9 mouse cellular contexts compared by ENCODE assay signal in genomic region chr2:92006983-92007921, GRCm38 (mm10). TPM values are rescaled to one million over a fixed set of nuclear protein-coding genes. Genes with fewer than 3 reads are reported as not detected.
DNase-seq lines count a peak whose midpoint lies in the region; ATAC-seq lines count a peak whose summit lies in the region.
"Had no signal": no experiment of that assay in that cellular context is flagged by ENCODE, and none has a peak within 500 bp of the region (broad histone marks: within the 10 kb centered on the region; RNA-seq: fewer than 3 reads in every experiment).

No protein-coding gene starts in this region.

- ATAC-seq in forebrain, embryonic 12.5 days (ENCODE audit: low FRiP score) = no peak
- ATAC-seq in midbrain, embryonic 12.5 days (ENCODE audit: low FRiP score, low read depth) = no peak

- peak overlapping the region; percentile 96 for H3K4me2 ChIP-seq in forebrain, embryonic 12.5 days
- peak overlapping the region; percentile 96 for H3K4me2 ChIP-seq in midbrain, embryonic 12.5 days (replicated peaks)

- peak overlapping the region; percentile 43 for H3K4me3 ChIP-seq in brown adipose tissue, adult 24 weeks (ENCODE audit: insufficient read depth, low read depth, low read length)
- H3K4me3 ChIP-seq in forebrain, embryonic 12.5 days (replicated peaks) = peak overlapping the region; percentile 53
- peak overlapping the region; percentile 59 for H3K4me3 ChIP-seq in midbrain, embryonic 12.5 days

- intact Hi-C loops in heart, postnatal 14 days (cut with DNase I) = loop anchor here (5.0 kb wide), 1 partner anchor 50 kb away; no protein-coding TSS in a partner anchor
- intact Hi-C loops in left cerebral cortex, postnatal 4 days (cut with DNase I) = loop anchor here (2.0 kb wide), 1 partner anchor 50 kb away; no protein-coding TSS in a partner anchor

- DNase-seq in kidney, adult 18-20 months = peak; percentile 26
- DNase-seq in kidney, adult 9 months = no peak
- DNase-seq in heart, postnatal 14 days = peak; percentile 73 to 80
- DNase-seq in left cerebral cortex, postnatal 4 days = peak; percentile 81
- peak; percentile 86 for DNase-seq in testis, postnatal 10 days (ENCODE audit: low spot score)

- H3K9ac ChIP-seq in forebrain, embryonic 12.5 days = peak overlapping the region; percentile 66
- peak overlapping the region; percentile 50 for H3K9ac ChIP-seq in midbrain, embryonic 12.5 days (replicated peaks)

- H3K36me3 ChIP-seq in forebrain, embryonic 12.5 days (replicated peaks) = no peaks in the 10 kb centered on the region
- no peaks in the 10 kb centered on the region for H3K36me3 ChIP-seq in midbrain, embryonic 12.5 days

- peaks cover 11% of the 10 kb centered on the region for H3K4me1 ChIP-seq in brown adipose tissue, adult 24 weeks (ENCODE audit: control insufficient read depth, insufficient read depth, insufficient read length, low read length)
- peaks cover 18% of the 10 kb centered on the region for H3K4me1 ChIP-seq in forebrain, embryonic 12.5 days
- H3K4me1 ChIP-seq in midbrain, embryonic 12.5 days = peaks cover 16% of the 10 kb centered on the region

- peaks cover 40% of the 10 kb centered on the region for H3K27me3 ChIP-seq in forebrain, embryonic 12.5 days
- H3K27me3 ChIP-seq in midbrain, embryonic 12.5 days = peaks cover 47% of the 10 kb centered on the region
- H3K27me3 ChIP-seq: Patski had no signal

- H3K9me3 ChIP-seq in forebrain, embryonic 12.5 days = no peaks in the 10 kb centered on the region
- no peaks in the 10 kb centered on the region for H3K9me3 ChIP-seq in midbrain, embryonic 12.5 days

- under 1% methylated on average over 28 of the region's 28 CpGs for WGBS in forebrain, embryonic 12.5 days
- WGBS in midbrain, embryonic 12.5 days = 1% methylated on average over 28 of the region's 28 CpGs

- no peak overlapping the region for H3K27ac ChIP-seq in brown adipose tissue, adult 24 weeks (replicated peaks; ENCODE audit: low read depth, low read length)
- no peak overlapping the region for H3K27ac ChIP-seq in forebrain, embryonic 12.5 days
- peak overlapping the region; percentile 35; the same call in 1 of the 2 replicates for H3K27ac ChIP-seq in midbrain, embryonic 12.5 days (replicated peaks)

RNA-seq across cellular contexts. Expression of gene Creb3l1, which starts 17.1 kb away (rescaled TPM):
- polyA plus RNA-seq in brown adipose tissue, adult 24 weeks (2012; ENCODE audit: insufficient read depth, insufficient read length, missing spikeins) = 4.5 and 5.6 TPM in 2 replicates
- polyA plus RNA-seq in forebrain, embryonic 12.5 days (2016; fragmentation: Nextera tagmentation; extraction: Ambion mirVana) = 1.4 and 1.5 TPM in 2 replicates
- total RNA-seq in heart, postnatal 14 days (2021) = 1 to 10 TPM; 8.0 to 8.5 TPM
- total RNA-seq in left cerebral cortex, postnatal 4 days (2021) = 10 to 100 TPM; 10.3 to 12.4 TPM
- 2.5 TPM in 2 replicates for polyA plus RNA-seq in midbrain, embryonic 12.5 days (2016; fragmentation: Nextera tagmentation; extraction: Ambion mirVana)

RNA-seq across cellular contexts. Expression of gene Dgkz, which starts 31.6 kb away (rescaled TPM):
- polyA plus RNA-seq in brown adipose tissue, adult 24 weeks (2012; ENCODE audit: insufficient read depth, insufficient read length, missing spikeins) = 8.1 and 11.2 TPM in 2 replicates
- 24.4 and 28.5 TPM in 2 replicates for polyA plus RNA-seq in forebrain, embryonic 12.5 days (2016; fragmentation: Nextera tagmentation; extraction: Ambion mirVana)
- 10 to 100 TPM; 62.3 to 63.1 TPM for total RNA-seq in heart, postnatal 14 days (2021)
- total RNA-seq in left cerebral cortex, postnatal 4 days (2021) = 100 to 1,000 TPM; 134 to 158 TPM
- 24.5 and 26.1 TPM in 2 replicates for polyA plus RNA-seq in midbrain, embryonic 12.5 days (2016; fragmentation: Nextera tagmentation; extraction: Ambion mirVana)
